Mouse (Mus musculus) embryonic facial prominence, embryonic 10.5 days (tissue): ENCODE measurements around the gene Clptm1l. TPM values are rescaled to one million over a fixed set of nuclear protein-coding genes. Genes with fewer than 3 reads are reported as not detected.

Experiments
- DNase-seq: peaks from one replicate; pipeline ENCODE4 v3.0.0-alpha.2; 2017; ENCODE audit warnings: low spot score
- H3K27ac ChIP-seq: fragments of 300-500 bp; sonication (generic); replicated peaks from 2 replicates; pipeline ENCODE4 v1.5.1; 2016; ENCODE audit warnings: mild to moderate bottlenecking
- H3K27me3 ChIP-seq: fragments of 300-500 bp; sonication (generic); replicated peaks from 2 replicates; pipeline ENCODE4 v1.6.1; 2016; ENCODE audit warnings: low read depth, mild to moderate bottlenecking; ENCODE audit not compliant: poor library complexity, severe bottlenecking
- H3K36me3 ChIP-seq: fragments of 300-500 bp; sonication (generic); replicated peaks from 2 replicates; pipeline ENCODE4 v1.6.1; 2016; ENCODE audit warnings: mild to moderate bottlenecking, moderate library complexity
- H3K4me1 ChIP-seq: fragments of 300-500 bp; sonication (generic); 2 replicates; pipeline ENCODE4 v1.6.1; 2016
- H3K4me3 ChIP-seq: fragments of 300-500 bp; sonication (generic); 2 replicates; pipeline ENCODE4 v1.5.1; 2016; ENCODE audit warnings: mild to moderate bottlenecking, moderate library complexity
- H3K9me3 ChIP-seq: fragments of 300-500 bp; sonication (generic); 2 replicates; pipeline ENCODE4 v1.6.1; 2016; ENCODE audit warnings: mild to moderate bottlenecking
- WGBS: fragments of 180-500 bp; shearing (Covaris S2); methylation state at CpG from one replicate; pipeline ENCODE4 v1.1.7; 2016; 5-methylcytosine and 5-hydroxymethylcytosine counted together
- polyA plus RNA-seq: library from polyadenylated mRNA; unstranded; fragments of >200 nt; fragmentation: Nextera tagmentation; extraction: Ambion mirVana; gene quantifications from 2 replicates; pipeline ENCODE4 v1.2.1, GENCODE M21; 2016

The Clptm1l gene
- polyA plus RNA-seq, 1 experiment from 2014 or later = 103 TPM

- Histone ChIP-seq H3K36me3 (peaks cover 32% of the 10 kb centered on the region), H3K9me3 (no peaks in the 10 kb centered on the region), H3K27me3 (no peaks in the 10 kb centered on the region), H3K4me1 (peaks cover 27% of the 10 kb centered on the region), H3K4me3 (peak within 1 kb of the TSS; percentile 73), H3K27ac (peak within 1 kb of the TSS; percentile 90)
- DNase-seq = peak; percentile 83
- 10% methylated on average over 47 of the region's 47 CpGs for WGBS
Measured at GRCm38 (mm10) chr13:73626745-73627549, 23.1 kb downstream of the Clptm1l start, which contains the start of gene Tert. Tert (plus strand) TSS chr13:73626911.

GRCm38 (mm10) chr13:73628586-73629113, 24.8 kb downstream of the Clptm1l start:
- no peaks in the 10 kb centered on the region for H3K9me3 ChIP-seq
- no peak overlapping the region for H3K4me3 ChIP-seq
- no peaks in the 10 kb centered on the region for H3K27me3 ChIP-seq
- H3K36me3 ChIP-seq = peaks cover 43% of the 10 kb centered on the region
- no peak overlapping the region for H3K27ac ChIP-seq
- peaks cover 27% of the 10 kb centered on the region for H3K4me1 ChIP-seq
- WGBS = 91% methylated on average over 11 of the region's 11 CpGs
- no peak for DNase-seq

- 92% methylated on average over 3 of the region's 3 CpGs for WGBS
- H3K27ac ChIP-seq = no peak overlapping the region
- H3K4me3 ChIP-seq = no peak overlapping the region
- no peaks in the 10 kb centered on the region for H3K9me3 ChIP-seq
- no peak for DNase-seq
- peaks cover 72% of the 10 kb centered on the region for H3K36me3 ChIP-seq
- H3K4me1 ChIP-seq = peaks cover 19% of the 10 kb centered on the region
- no peaks in the 10 kb centered on the region for H3K27me3 ChIP-seq
Measured at GRCm38 (mm10) chr13:73631837-73632236, 28.0 kb downstream of the Clptm1l start.

- no peaks in the 10 kb centered on the region for H3K4me1 ChIP-seq
- H3K36me3 ChIP-seq = peaks cover 44% of the 10 kb centered on the region
- no peak overlapping the region for H3K27ac ChIP-seq
- H3K27me3 ChIP-seq = no peaks in the 10 kb centered on the region
- DNase-seq = no peak
- H3K4me3 ChIP-seq = no peak overlapping the region
- WGBS = 75% methylated on average over 6 of the region's 6 CpGs
- no peaks in the 10 kb centered on the region for H3K9me3 ChIP-seq
Measured at GRCm38 (mm10) chr13:73637826-73638225, 34.0 kb downstream of the Clptm1l start.

- H3K27ac ChIP-seq = no peak overlapping the region
- H3K27me3 ChIP-seq = no peaks in the 10 kb centered on the region
- WGBS = 93% methylated on average over 4 of the region's 4 CpGs
- H3K4me3 ChIP-seq = no peak overlapping the region
- no peaks in the 10 kb centered on the region for H3K4me1 ChIP-seq
- H3K9me3 ChIP-seq = no peaks in the 10 kb centered on the region
- DNase-seq = no peak
- H3K36me3 ChIP-seq = peaks cover 25% of the 10 kb centered on the region
Measured at GRCm38 (mm10) chr13:73641296-73641695, 37.5 kb downstream of the Clptm1l start.

- no peaks in the 10 kb centered on the region for H3K9me3 ChIP-seq
- H3K36me3 ChIP-seq = peaks cover 57% of the 10 kb centered on the region
- H3K4me3 ChIP-seq = no peak overlapping the region
- H3K4me1 ChIP-seq = no peaks in the 10 kb centered on the region
- no peaks in the 10 kb centered on the region for H3K27me3 ChIP-seq
- DNase-seq = peak; percentile 56
- no peak overlapping the region for H3K27ac ChIP-seq
- WGBS = 37% methylated on average over 6 of the region's 6 CpGs
Measured at GRCm38 (mm10) chr13:73646397-73647087, 42.7 kb downstream of the Clptm1l start.

- DNase-seq = no peak
- WGBS = 82% methylated on average over 3 of the region's 3 CpGs
- H3K27me3 ChIP-seq = no peaks in the 10 kb centered on the region
Measured at GRCm38 (mm10) chr13:73653266-73653665, 49.5 kb downstream of the Clptm1l start.

GRCm38 (mm10) chr13:73654976-73655375, 51.2 kb downstream of the Clptm1l start:
- no peak for DNase-seq
- 85% methylated on average over 3 of the region's 3 CpGs for WGBS
- Histone ChIP-seq H3K36me3 (peaks cover 8% of the 10 kb centered on the region; the same call in 1 of the 2 replicates), H3K27ac (no peak overlapping the region), H3K4me3 (no peak overlapping the region), H3K4me1 (no peaks in the 10 kb centered on the region), H3K9me3 (no peaks in the 10 kb centered on the region), H3K27me3 (no peaks in the 10 kb centered on the region)

More at GRCm38 (mm10) chr13:73653266-73653665, 49.5 kb downstream of the Clptm1l start:
- H3K27ac ChIP-seq = no peak overlapping the region
- peaks cover 26% of the 10 kb centered on the region for H3K36me3 ChIP-seq
- H3K4me3 ChIP-seq = no peak overlapping the region
- no peaks in the 10 kb centered on the region for H3K4me1 ChIP-seq
- H3K9me3 ChIP-seq = no peaks in the 10 kb centered on the region

- no peaks in the 10 kb centered on the region for H3K9me3 ChIP-seq
- no peaks in the 10 kb centered on the region for H3K27me3 ChIP-seq
- WGBS = 50% methylated on average over 2 of the region's 2 CpGs
- H3K4me1 ChIP-seq = no peaks in the 10 kb centered on the region
- no peak for DNase-seq
- no peaks in the 10 kb centered on the region for H3K36me3 ChIP-seq
- H3K4me3 ChIP-seq = no peak overlapping the region
- H3K27ac ChIP-seq = no peak overlapping the region
Measured at GRCm38 (mm10) chr13:73658953-73659352, 55.1 kb downstream of the Clptm1l start.

GRCm38 (mm10) chr13:73660163-73660695, 56.4 kb downstream of the Clptm1l start:
- DNase-seq = no peak
- Histone ChIP-seq H3K36me3 (no peaks in the 10 kb centered on the region), H3K4me3 (no peak overlapping the region), H3K27ac (no peak overlapping the region), H3K27me3 (no peaks in the 10 kb centered on the region), H3K4me1 (no peaks in the 10 kb centered on the region), H3K9me3 (no peaks in the 10 kb centered on the region)
- 72% methylated on average over 2 of the region's 2 CpGs for WGBS
